Mouse (Mus musculus): ENCODE data around the gene Epor.

- no peak for TF ChIP-seq CTCF (IDR thresholded peaks at IDR 0.05; ENCODE audit: control insufficient read depth, insufficient read depth, low read length)
- no peak for TF ChIP-seq POLR2A (IDR thresholded peaks at IDR 0.05; ENCODE audit: borderline replicate concordance, control insufficient read depth, low read depth, low read length)
These were observed 36.5 kb downstream of the Epor start for GRCm38 (mm10) chr9:21926784-21927183.
